Mouse (Mus musculus): Measurements from ENCODE around the gene Rhebl1. TPM values are rescaled to one million over a fixed set of nuclear protein-coding genes. Genes with fewer than 3 reads are reported as not detected.
"Not testable (repeated sequence)": the region's sequence is repeated elsewhere in the genome, so short reads cannot be mapped to it uniquely, and the experiment has no call there.

The Rhebl1 gene
- total RNA-seq (2021), result 1 to 10 TPM in 1 of 2 experiments, under 1 TPM in 1; 0.69 to 3.6 TPM
- polyA plus RNA-seq (2012; rRNA removed), result 1.3 and 2.0 TPM in 2 replicates
- long read RNA-seq, partial matches to known transcripts, result 0 of 3 reads
- long read RNA-seq, other reads (novel, unspliced or antisense), result 0 of 3 reads

- DNase-seq, result peak; percentile 81
Observed at GRCm38 (mm10) chr15:98893940-98894745, at the start of gene Rhebl1. TSS of gene Rhebl1 (minus strand) at chr15:98894540.

DNA sequence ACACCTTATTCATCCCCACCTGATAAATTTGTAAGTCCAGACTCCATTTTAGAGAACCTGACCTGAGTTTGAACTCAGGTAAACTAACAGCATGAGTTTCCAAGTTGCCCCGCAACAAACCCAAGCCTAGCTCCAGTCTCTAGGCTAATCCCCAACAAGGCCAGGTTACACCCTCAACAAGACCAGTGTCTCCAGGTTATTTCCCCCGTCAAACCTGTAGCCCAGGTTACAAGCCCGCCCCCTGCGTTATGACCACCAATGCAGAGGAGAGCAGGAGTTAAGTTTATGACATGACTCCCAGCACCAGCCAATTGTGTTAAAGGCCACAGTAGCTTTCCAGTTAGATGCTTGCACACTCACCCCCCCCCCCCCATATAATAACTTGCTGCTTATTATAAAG lies 48.8 kb upstream of the Rhebl1 start:
- DNase-seq, result no peak

DNA sequence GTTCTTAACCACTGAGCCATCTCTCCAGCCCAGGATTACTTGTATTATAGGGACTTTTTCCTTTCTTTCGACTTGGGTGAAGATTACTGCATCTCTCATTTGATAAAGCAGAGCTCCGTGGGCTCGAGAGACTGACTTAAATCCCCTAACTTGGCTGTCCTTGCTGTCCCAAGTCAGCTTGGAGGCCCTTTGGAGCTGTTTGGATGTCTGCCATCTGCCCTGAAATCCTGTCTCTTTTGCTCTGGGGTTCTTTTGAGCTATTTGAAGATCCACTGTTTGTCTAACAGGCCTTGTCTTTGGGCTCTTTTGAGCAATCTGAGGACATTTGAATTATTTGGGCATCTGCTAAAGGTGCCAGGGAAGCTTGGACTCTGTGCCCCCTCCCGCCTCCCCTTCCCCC lies 47.7 kb upstream of the Rhebl1 start:
- peak; percentile 38 for DNase-seq

GRCm38 (mm10) chr15:98941539-98941938 lies 47.2 kb upstream of the Rhebl1 start:
- no peak for DNase-seq

- DNase-seq, result peak; percentile 76
Observed at GRCm38 (mm10) chr15:98940816-98941215, 46.5 kb upstream of the Rhebl1 start.

DNA sequence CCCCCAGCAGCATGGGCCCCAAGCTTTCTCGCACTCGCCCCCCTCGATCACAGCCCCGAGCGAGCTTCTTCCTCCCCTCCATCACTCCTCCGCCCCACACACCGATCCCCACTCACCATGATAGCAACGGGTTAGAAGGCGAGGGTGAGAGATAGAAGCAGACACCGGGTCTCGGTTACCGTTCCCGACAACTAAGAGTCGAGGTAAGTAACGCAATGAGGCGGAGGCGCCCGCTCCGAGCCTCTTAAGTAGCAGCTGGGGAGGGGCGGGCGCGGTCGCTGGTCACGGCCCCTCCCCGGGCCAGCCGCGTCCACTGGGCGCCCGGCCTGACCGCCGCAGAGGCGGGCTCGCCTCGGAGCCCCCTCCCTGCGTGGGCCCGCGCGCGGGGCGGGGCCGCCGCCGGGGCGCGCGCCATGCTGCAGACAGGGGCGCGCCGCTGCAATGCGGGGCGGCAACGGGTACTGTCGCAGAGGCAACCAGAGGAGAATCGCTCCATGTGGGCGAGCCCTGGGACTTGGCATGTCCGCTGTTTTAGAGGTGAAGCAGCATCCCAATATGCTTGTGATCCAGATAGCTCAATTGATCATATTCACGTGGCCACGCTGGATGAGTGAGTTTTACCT lies 40.0 kb upstream of the Rhebl1 start, which contains the start of gene Tuba1b:
Gene Tuba1b, minus strand, starts transcription at position 349 of the 623 bp plus-strand sequence.
- DNase-seq, result peak; percentile 95

DNA sequence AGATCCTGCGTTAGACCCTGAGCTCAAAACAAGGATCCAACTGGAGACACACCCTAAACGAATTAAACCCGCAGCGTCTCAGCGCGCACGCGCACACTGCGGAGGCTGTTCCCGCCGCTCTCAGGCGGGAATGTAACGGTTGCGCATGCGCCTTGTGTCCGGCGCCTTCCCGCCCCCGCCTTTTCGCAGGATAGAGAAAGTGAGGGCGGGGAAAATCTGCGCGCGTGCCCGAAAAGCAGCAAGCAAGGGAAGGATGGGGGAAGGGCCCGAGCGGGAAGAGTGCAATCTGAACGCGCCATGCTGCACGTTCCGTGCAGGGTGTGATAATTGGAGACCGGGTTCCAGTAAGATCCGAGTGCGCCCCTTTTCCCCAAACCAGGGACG lies 39.5 kb upstream of the Rhebl1 start:
- DNase-seq, result peak; percentile 95

GRCm38 (mm10) chr15:98933004-98933671 lies 38.8 kb upstream of the Rhebl1 start:
- DNase-seq, result not testable (repeated sequence)

DNA sequence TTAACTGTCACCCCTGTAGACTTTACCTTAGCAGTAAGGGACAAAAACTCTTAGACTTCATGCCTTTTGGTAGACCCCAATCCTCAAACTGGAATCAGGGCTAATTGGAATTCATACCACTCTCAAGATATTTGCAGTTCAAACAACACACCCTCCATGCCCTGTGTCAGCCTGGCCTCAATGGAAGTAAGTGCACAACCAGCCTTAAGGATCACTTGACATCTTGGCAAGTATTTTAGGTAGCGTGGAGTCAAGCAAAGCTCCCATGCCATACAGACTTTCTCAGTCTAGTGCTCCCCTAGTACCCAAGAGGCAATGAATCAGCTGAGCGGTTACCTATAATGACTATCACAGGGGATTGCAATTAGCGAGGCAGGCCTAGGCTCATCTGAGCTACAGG lies 36.7 kb upstream of the Rhebl1 start:
- DNase-seq, result no peak

GRCm38 (mm10) chr15:98930017-98930734 lies 35.8 kb upstream of the Rhebl1 start:
- DNase-seq, result no peak

GRCm38 (mm10) chr15:98928598-98929240 lies 34.4 kb upstream of the Rhebl1 start:
- peak; percentile 86 for DNase-seq

DNA sequence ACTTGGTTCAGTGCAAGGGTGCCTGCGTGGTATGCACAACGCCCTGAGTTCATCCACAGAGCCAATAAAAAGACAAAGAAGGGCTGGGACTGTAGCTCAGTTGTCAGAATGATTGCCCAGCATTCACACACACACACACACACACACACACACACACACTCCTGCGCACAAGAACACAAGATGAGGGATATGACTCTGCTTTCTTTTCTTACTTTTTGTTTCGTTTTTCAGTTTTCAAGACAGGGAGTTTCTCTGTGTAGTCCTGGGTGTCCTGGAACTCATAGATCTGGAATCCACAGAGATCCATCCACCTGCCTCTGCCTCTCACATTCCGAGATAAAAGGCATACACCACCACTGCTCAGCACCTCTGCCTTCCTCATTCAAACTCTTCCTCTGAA lies 33.2 kb upstream of the Rhebl1 start:
- DNase-seq, result no peak

DNA sequence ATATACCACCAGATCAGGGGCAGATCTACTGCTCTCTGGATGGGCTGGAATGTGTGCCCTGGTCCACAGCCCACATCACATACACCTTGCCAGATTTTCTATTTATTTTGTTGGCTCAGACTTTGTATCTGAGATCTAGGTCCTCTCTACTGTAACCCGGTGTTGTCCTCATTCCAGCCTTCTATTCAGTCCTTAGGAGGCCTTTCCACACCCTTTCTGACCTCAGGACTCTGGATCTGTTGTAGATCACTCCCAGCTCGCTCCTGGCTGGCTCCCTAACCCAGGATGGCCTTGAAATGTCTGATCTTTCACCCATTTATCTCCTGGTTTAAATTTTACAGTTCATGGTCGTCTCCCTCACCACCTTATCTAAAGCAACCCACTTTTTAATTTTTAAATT lies 30.3 kb upstream of the Rhebl1 start:
- no peak for DNase-seq

DNA sequence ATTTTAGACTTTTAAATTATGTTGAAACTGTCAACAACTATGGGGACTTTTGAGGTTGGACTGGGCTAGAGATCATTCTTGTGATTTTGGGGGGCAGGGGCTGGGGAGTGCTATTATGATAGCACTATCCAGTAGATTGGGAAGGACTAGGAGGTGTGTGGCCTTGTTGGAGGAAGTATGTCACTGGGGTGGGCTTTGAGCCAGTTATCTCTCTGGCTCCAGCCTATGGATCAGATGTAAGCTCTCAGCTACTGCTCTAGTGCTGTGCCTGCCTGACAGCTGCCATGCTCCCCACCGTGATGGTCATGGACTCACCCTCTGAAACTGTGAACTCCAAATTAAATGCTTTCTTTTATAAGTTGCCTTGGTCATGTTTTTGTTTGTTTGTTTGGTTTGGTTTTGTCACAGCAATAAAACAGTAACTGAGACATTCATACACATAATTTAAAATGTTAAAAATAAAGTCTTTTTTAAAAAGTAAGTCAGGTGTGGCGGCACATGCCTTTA lies 28.7 kb upstream of the Rhebl1 start:
- DNase-seq, result no peak

DNA sequence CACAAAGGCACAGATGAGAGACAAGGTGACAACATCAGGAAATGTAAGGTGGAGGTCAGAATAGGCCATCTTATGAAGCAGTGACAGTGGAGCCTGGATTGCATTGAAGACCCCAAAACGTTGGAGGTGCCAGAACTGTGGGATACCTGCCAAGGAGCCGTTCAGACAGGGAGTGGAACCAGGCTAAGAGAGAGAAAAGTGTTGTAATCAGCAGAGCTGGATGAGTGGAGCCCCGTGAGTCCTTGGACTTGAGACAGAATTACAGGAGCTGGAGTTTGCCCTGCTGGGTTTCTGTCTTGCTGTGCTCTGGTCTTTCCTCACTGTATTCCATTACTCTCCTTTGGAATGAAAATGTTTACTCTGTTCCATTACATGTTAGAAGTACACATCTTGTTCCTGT lies 28.2 kb upstream of the Rhebl1 start:
- peak; percentile 51 for DNase-seq

- DNase-seq, result no peak
Observed at GRCm38 (mm10) chr15:98921510-98921909, 27.2 kb upstream of the Rhebl1 start.

GRCm38 (mm10) chr15:98918499-98918895 lies 24.2 kb upstream of the Rhebl1 start:
- DNase-seq, result not testable (repeated sequence)

- peak; percentile 100 for DNase-seq
Observed at GRCm38 (mm10) chr15:98917538-98918498, 23.5 kb upstream of the Rhebl1 start, which contains the start of gene Lmbr1l. TSS of gene Lmbr1l (minus strand) at chr15:98918231.

GRCm38 (mm10) chr15:98917091-98917490 lies 22.8 kb upstream of the Rhebl1 start:
- DNase-seq, result no peak

DNA sequence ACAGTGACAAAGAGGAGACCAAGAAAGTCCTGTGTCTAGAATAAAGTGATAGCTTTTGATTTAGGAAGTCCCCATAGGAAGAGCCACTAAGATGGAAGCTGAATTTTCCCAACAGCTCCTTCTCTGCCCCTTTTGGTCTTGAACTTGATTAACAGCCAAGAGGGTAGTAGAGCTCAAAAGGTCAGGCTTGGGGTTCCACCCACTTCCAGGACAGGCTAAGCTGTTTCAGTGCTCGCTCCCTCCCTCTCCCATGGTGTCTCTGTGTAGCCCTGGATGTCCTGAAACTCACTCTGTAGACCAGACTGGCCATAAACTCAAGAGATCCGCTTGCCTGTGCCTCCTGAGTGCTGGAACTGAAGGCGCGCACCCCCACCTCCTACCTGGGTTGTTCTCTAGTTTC lies 21.7 kb upstream of the Rhebl1 start:
- DNase-seq, result no peak
